In genomic region chr16:33244136-33244691, GRCm38 (mm10) we compare ENCODE assay signal across 10 mouse cellular contexts. TPM values are rescaled to one million over a fixed set of nuclear protein-coding genes. Genes with fewer than 3 reads are reported as not detected.
DNase-seq lines count a peak whose midpoint lies in the region; ATAC-seq and TF ChIP-seq lines count a peak whose summit lies in the region.
"Had no signal": no experiment of that assay in that cellular context is flagged by ENCODE, and none has a peak within 500 bp of the region (broad histone marks: within the 10 kb centered on the region; RNA-seq: fewer than 3 reads in every experiment).

No protein-coding gene starts in this region.

- H3K27me3 ChIP-seq in kidney, postnatal 0 days (ENCODE audit: insufficient read depth, low read length), result no peaks in the 10 kb centered on the region
- H3K27me3 ChIP-seq in E14TG2a.4 (ENCODE audit: insufficient read depth, low read length), result no peaks in the 10 kb centered on the region
- no peaks in the 10 kb centered on the region for H3K27me3 ChIP-seq in midbrain, postnatal 0 days (ENCODE audit: insufficient read depth, low read length)
- H3K27me3 ChIP-seq: liver, embryonic 13.5 days had no signal

- H3K9me3 ChIP-seq in kidney, postnatal 0 days (replicated peaks; ENCODE audit: low read length), result no peaks in the 10 kb centered on the region
- H3K9me3 ChIP-seq in E14TG2a.4 (ENCODE audit: low read length), result no peaks in the 10 kb centered on the region
- no peaks in the 10 kb centered on the region for H3K9me3 ChIP-seq in midbrain, postnatal 0 days (ENCODE audit: low read length)
- H3K9me3 ChIP-seq: liver, embryonic 13.5 days had no signal

- 0 out of 2 replicates have a peak, but pooled peaks have one; percentile 22 for ATAC-seq in kidney, postnatal 0 days (replicated peaks; ENCODE audit: low FRiP score, low read depth)
- no peak for ATAC-seq in midbrain, postnatal 0 days (ENCODE audit: low FRiP score)

- peaks cover 10% of the 10 kb centered on the region; the same call in 1 of the 2 replicates for H3K36me3 ChIP-seq in kidney, postnatal 0 days (ENCODE audit: insufficient read depth, low read length)
- peaks cover 48% of the 10 kb centered on the region for H3K36me3 ChIP-seq in E14TG2a.4 (ENCODE audit: insufficient read depth, low read length)
- peaks cover 23% of the 10 kb centered on the region for H3K36me3 ChIP-seq in midbrain, postnatal 0 days (ENCODE audit: insufficient read depth, low read length)

- no peaks in the 10 kb centered on the region for H3K4me1 ChIP-seq in kidney, postnatal 0 days (replicated peaks; ENCODE audit: insufficient read depth, low read length)
- peaks cover 44% of the 10 kb centered on the region for H3K4me1 ChIP-seq in E14TG2a.4 (replicated peaks; ENCODE audit: low read depth, low read length)
- no peaks in the 10 kb centered on the region for H3K4me1 ChIP-seq in bone marrow, adult 2 months (ENCODE audit: control insufficient read depth, insufficient read depth, low read length)
- no peaks in the 10 kb centered on the region for H3K4me1 ChIP-seq in midbrain, postnatal 0 days (ENCODE audit: insufficient read depth, low read length)
- H3K4me1 ChIP-seq: liver, embryonic 13.5 days had no signal

- DNase-seq in kidney, postnatal 0 days (ENCODE audit: low spot score), result no peak
- DNase-seq in kidney, adult 9 months, result no peak
- no peak for DNase-seq in midbrain, postnatal 0 days (ENCODE audit: low spot score)
- no peak for DNase-seq in layer of hippocampus, postnatal 36 days
- no peak for DNase-seq in cerebellum, postnatal 25 days
- DNase-seq: cerebellum, adult 11 months; heart, postnatal 14 days; liver, embryonic 13.5 days had no signal

- H3K9ac ChIP-seq in kidney, postnatal 0 days (ENCODE audit: low read depth, low read length), result no peak overlapping the region
- H3K9ac ChIP-seq in midbrain, postnatal 0 days (replicated peaks; ENCODE audit: low read length, poor library complexity, severe bottlenecking), result no peak overlapping the region
- H3K9ac ChIP-seq: liver, embryonic 13.5 days had no signal

- H3K4me2 ChIP-seq in kidney, postnatal 0 days (ENCODE audit: low read length), result no peak overlapping the region
- H3K4me2 ChIP-seq in midbrain, postnatal 0 days (ENCODE audit: low read depth, low read length, poor library complexity, severe bottlenecking), result no peak overlapping the region
- H3K4me2 ChIP-seq: liver, embryonic 13.5 days had no signal

- TF ChIP-seq POLR2A in bone marrow, adult 2 months (IDR thresholded peaks at IDR 0.05; ENCODE audit: borderline replicate concordance, control insufficient read depth, low read depth, low read length), result no peak

- peak; percentile 44 for TF ChIP-seq CTCF in kidney, postnatal 0 days (IDR thresholded peaks at IDR 0.05; ENCODE audit: low read depth)
- TF ChIP-seq CTCF in E14TG2a.4 (conservative IDR thresholded peaks at IDR 0.05; ENCODE audit: low read length), result peak; percentile 26
- TF ChIP-seq CTCF in bone marrow, adult 2 months (IDR thresholded peaks at IDR 0.05; ENCODE audit: control insufficient read depth, insufficient read depth, low read length), result peak; percentile 43; the same call in 1 of the 2 replicates
- peak; percentile 41 for TF ChIP-seq CTCF in midbrain, postnatal 0 days (IDR thresholded peaks at IDR 0.05)

- no peak overlapping the region for H3K27ac ChIP-seq in kidney, postnatal 0 days
- H3K27ac ChIP-seq in bone marrow, adult 2 months (ENCODE audit: control insufficient read depth, insufficient read depth, low read depth, low read length, poor library complexity), result no peak overlapping the region
- no peak overlapping the region for H3K27ac ChIP-seq in midbrain, postnatal 0 days (ENCODE audit: low read depth, low read length)
- H3K27ac ChIP-seq: liver, embryonic 13.5 days had no signal

- 87% methylated on average over 6 of the region's 6 CpGs for WGBS in kidney, postnatal 0 days
- WGBS in bone marrow, adult 2 months, result 83% methylated on average over 6 of the region's 6 CpGs
- WGBS in midbrain, postnatal 0 days, result 92% methylated on average over 6 of the region's 6 CpGs

- H3K4me3 ChIP-seq in kidney, postnatal 0 days (replicated peaks; ENCODE audit: low read depth, low read length), result no peak overlapping the region
- no peak overlapping the region for H3K4me3 ChIP-seq in E14TG2a.4 (replicated peaks; ENCODE audit: low read length)
- H3K4me3 ChIP-seq in bone marrow, adult 2 months (replicated peaks; ENCODE audit: control insufficient read depth, low read depth, low read length), result no peak overlapping the region
- H3K4me3 ChIP-seq in midbrain, postnatal 0 days (ENCODE audit: low read depth, low read length), result no peak overlapping the region
- H3K4me3 ChIP-seq: liver, embryonic 13.5 days had no signal

RNA-seq across cellular contexts. Expression of gene Snx4, which starts 7.0 kb away (rescaled TPM):
- polyA plus RNA-seq in kidney, postnatal 0 days (2015; fragmentation: Nextera tagmentation; extraction: Ambion mirVana), result 90.6 and 97.5 TPM in 2 replicates
- polyA plus RNA-seq in bone marrow, adult 2 months (2011; ENCODE audit: insufficient read depth, insufficient read length, low replicate concordance, missing spikeins), result 14.0 and 22.3 TPM in 2 replicates
- 65.8 and 84.6 TPM in 2 replicates for total RNA-seq in midbrain, postnatal 0 days (2014; rRNA removed)
- 108 and 111 TPM in 2 replicates for polyA plus RNA-seq in midbrain, postnatal 0 days (2015; fragmentation: Nextera tagmentation; extraction: Ambion mirVana)
- 10 to 100 TPM; 29.0 to 33.0 TPM for total RNA-seq in layer of hippocampus, postnatal 36 days (2021)

RNA-seq across cellular contexts. Expression of gene Osbpl11, which starts 59.3 kb away (rescaled TPM):
- 16.9 and 17.8 TPM in 2 replicates for polyA plus RNA-seq in kidney, postnatal 0 days (2015; fragmentation: Nextera tagmentation; extraction: Ambion mirVana)
- polyA plus RNA-seq in bone marrow, adult 2 months (2011; ENCODE audit: insufficient read depth, insufficient read length, low replicate concordance, missing spikeins), result 3.7 and 5.6 TPM in 2 replicates
- total RNA-seq in midbrain, postnatal 0 days (2014; rRNA removed), result 25.1 TPM in 2 replicates
- 11.7 and 12.0 TPM in 2 replicates for polyA plus RNA-seq in midbrain, postnatal 0 days (2015; fragmentation: Nextera tagmentation; extraction: Ambion mirVana)
- total RNA-seq in layer of hippocampus, postnatal 36 days (2021), result 10 to 100 TPM; 18.4 to 19.9 TPM
